Comparison of ENCODE assay signal across 15 mouse cellular contexts in the genomic region with DNA sequence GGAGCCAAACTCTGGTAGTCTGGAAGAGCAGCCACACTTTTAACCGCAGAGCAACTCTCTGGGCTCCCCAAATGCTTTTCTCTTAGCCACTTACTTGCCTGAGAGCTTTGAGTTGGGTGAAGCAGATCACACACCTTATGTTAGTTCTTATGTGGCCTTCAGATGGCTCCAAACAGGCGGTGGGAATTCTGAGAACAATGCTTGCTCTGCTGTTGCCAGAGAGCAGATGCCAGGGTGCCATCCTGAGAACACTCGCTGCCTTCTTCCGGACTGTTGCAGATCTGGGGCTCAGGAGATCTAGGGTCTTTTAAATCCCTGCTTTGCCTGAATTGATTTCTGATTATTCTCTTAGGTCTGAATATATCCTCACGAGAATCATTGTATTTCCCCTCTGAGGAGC.
"Had no signal": no experiment of that assay in that cellular context is flagged by ENCODE, and none has a peak within 500 bp of the region (broad histone marks: within the 10 kb centered on the region; RNA-seq: fewer than 3 reads in every experiment).

No protein-coding gene starts in this region.

- H3K4me2 ChIP-seq: liver, embryonic 11.5 days; liver, embryonic 15.5 days; neural tube, embryonic 12.5 days; stomach, embryonic 15.5 days had no signal

- ATAC-seq: lung, postnatal 0 days had no signal

- H3K4me3 ChIP-seq: left cerebral cortex, adult 2 months; limb, embryonic 10.5 days; liver, embryonic 15.5 days; neural tube, embryonic 12.5 days; stomach, embryonic 15.5 days had no signal

- H3K4me1 ChIP-seq: liver, embryonic 15.5 days; stomach, embryonic 15.5 days had no signal

- H3K27me3 ChIP-seq: liver, embryonic 15.5 days; neural tube, embryonic 12.5 days; stomach, embryonic 15.5 days had no signal

- H3K9me3 ChIP-seq: limb, embryonic 10.5 days; liver, embryonic 15.5 days; neural tube, embryonic 12.5 days; stomach, embryonic 15.5 days had no signal

- H3K27ac ChIP-seq: left cerebral cortex, adult 2 months; limb, embryonic 10.5 days; liver, embryonic 15.5 days; neural tube, embryonic 12.5 days; stomach, embryonic 15.5 days had no signal

- H3K9ac ChIP-seq: liver, embryonic 15.5 days; neural tube, embryonic 12.5 days; stomach, embryonic 15.5 days had no signal

- DNase-seq: kidney, adult 9 months; kidney, postnatal 10 days; kidney, postnatal 4 days; lung, adult 2 months; lung, postnatal 36 days; right cerebral cortex, postnatal 14 days; thymus, adult 2 months; thymus, postnatal 25 days had no signal

- H3K36me3 ChIP-seq: limb, embryonic 10.5 days; liver, embryonic 15.5 days; neural tube, embryonic 12.5 days; stomach, embryonic 15.5 days had no signal
